Mouse (Mus musculus): ENCODE measurements around the gene 4933427D14Rik. TPM values are rescaled to one million over a fixed set of nuclear protein-coding genes. Genes with fewer than 3 reads are reported as not detected.
A peak's percentile ranks its signal among the peaks of the same experiment; 100 is the strongest.

4933427D14Rik gene
- total RNA-seq (2022), result 1 to 10 TPM; 1.0 to 2.6 (median 1.6) TPM

DNA sequence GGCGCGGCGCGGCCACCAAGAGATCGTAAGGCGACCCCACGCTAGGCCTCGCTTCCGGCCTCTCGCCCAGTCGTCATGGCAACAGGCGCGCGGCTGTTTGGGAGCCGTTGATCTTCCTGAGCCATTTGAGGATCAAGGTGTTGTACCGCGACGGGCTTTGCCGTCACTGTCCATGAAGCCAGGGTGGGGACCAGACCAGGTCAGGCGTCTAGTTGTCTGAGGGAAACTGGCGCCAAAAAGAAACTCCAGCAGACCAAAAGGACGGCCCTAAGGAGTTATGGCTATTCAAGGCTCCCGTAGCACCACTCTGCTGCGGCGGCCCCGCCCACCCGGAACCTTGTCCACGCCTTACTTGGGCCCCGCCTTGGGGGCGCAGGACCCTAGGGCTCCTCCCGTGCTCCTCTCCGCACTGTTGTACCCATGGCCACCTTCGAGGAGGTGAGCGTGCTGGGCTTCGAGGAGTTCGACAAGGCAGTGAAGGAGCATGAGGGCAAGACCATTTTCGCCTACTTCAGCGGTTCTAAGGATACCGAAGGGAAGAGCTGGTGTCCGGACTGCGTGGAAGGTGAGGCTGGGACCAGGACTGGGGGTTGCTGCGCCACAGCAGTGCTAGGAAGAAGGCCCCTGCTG, at the start of gene 4933427D14Rik, which contains the start of gene Txndc17:
4933427D14Rik (minus strand) TSS at position 256 of the 630 bp plus-strand sequence.
Txndc17 (plus strand) TSS at position 344 of the 630 bp plus-strand sequence.
- DNase-seq (ENCODE audit: low spot score in 2 of 2), result peak; percentile 72 to 73

DNA sequence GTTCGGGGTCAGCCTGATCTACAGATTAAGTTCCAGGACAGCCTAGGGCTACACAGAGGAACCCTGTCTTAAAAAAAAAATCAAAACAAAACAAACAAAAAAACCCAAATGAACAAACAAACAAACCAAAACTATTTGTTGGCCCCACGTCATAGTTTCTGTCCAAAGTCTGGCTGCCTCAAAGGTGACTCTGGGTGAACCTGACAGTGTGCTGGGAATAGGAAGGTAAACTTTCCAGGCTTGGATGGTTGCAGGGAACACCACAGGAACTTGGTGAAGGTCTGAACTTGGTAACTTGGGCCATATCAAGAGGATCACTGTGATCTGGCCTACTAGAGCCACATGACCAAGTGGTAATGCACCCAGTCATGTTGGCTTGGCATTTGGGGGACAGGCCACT, 49.2 kb upstream of the 4933427D14Rik start:
- no peak for DNase-seq (ENCODE audit: low spot score in 2 of 2)

DNA sequence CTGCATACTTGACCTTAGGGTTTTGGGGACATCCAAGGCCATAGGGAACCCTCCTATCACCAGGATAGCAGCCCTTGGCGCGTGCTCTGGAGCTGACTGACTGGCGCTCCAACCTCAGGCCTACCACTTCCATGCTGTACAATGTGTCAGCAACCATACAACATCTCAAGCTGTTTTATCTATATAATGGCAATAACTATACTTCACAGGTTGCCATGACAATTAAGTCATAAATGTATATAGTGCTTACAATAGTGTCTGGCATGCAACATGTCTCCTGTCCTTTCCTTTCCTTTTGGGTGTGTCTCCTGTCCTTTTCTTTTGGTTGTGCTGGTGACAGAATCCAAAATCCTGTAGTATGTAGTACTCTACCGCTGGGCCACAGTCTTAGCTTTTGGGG, 48.4 kb upstream of the 4933427D14Rik start:
- no peak for DNase-seq (ENCODE audit: low spot score in 2 of 2)

DNA sequence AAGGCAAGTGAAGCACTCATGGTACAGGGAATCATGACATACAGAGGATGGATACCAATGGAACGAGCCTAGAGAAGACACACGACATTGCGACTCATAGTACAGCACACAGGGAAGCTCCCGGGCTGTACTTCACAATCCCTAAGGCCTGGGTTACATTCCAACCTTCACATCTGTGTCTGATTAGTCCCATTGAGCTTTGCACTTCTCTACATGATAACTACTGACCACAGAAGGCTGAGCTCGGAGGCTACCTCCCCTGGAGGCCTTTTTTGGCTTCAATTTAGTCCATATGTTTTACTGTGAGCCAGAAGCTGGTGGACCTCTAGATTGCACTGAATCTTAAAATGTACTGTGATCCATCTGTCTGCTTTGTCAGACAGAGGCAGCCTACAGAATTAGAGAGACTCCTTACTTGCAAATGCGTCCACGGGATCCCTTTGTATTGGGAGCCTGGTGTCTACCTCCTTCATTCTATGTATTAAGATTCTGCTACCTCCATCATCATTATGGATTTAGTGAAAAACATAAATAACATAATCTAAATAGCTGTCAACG, 38.0 kb upstream of the 4933427D14Rik start:
- DNase-seq (ENCODE audit: low spot score in 2 of 2), result no peak

DNA sequence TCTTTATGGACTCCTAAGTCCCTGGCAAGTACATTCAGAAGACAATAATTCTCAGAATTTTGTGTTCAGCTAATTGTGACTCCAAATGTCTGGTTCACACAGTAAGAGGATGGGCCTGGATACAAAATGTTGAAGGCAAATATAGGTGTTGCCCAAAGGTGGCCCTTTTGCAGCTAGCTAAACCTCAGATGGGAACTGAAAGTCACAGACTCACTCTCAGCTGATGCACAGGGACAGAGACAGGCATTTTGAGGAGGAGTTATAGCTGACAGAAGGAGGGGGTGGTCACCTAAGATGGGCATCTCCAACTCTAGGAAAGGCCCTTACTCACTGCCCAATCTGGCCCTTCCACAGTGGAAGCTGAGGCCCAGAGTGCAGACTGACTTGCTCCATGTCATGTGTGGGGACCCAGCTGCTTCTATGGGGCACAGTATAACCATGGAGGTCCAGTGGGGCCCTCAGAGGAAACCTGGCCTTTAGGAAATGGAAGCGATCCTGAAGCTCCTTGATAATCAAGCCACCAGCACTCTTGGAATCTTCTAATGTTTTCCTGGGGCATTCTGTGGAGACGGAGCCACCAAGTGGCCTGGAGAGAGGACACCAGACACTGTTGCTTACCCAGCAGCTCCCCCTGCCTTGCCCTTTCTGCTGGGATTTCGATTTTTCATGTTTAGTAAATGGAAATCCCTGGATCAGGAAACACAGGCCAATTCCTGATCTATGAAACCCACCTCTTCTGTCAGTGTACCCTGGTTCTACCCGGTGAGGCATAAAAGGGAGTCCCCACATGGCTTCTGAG, 33.0 kb upstream of the 4933427D14Rik start:
- no peak for DNase-seq (ENCODE audit: low spot score in 2 of 2)

DNA sequence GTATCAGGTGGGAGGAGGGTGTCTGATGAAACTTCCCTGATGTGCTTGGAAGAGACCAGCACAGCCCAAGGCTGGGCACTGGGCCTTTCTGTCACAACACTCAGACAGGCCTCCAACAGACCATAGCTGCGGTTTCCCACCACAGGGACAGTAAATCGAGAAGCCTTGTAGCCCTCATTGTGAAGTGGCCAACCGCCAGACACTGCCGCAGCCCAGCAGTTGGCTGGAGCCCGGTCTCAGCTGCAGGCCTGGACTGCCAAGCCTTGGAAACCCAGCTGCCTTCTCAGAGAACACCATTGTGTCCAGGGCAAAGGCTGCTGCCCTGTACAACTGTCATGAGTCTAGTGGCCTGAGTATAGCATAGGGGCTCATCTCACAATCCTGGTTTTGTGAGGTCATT, 26.8 kb upstream of the 4933427D14Rik start:
- DNase-seq (ENCODE audit: low spot score in 2 of 2), result peak in 1 of 2 experiments; percentile 33

DNA sequence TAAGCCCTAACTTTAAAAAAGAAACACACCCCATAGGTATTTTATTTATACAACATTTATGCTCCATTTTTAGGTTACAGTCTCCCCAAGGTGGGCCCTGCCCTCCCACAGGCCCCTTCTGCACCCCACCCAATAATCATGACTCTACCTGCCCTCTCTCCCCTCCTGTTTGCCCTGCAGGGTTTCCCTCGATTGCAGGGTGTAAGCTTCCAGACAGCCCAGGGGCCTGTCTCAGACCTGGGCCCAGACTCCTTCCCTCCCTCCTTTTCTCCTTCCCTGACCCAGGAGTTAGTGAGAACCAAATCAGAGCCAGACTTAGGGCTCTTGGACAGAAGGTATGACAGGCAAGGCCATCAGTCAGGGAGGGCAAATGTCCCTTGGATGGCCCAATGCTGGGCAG, 25.7 kb upstream of the 4933427D14Rik start:
- no peak for DNase-seq (ENCODE audit: low spot score in 2 of 2)

DNA sequence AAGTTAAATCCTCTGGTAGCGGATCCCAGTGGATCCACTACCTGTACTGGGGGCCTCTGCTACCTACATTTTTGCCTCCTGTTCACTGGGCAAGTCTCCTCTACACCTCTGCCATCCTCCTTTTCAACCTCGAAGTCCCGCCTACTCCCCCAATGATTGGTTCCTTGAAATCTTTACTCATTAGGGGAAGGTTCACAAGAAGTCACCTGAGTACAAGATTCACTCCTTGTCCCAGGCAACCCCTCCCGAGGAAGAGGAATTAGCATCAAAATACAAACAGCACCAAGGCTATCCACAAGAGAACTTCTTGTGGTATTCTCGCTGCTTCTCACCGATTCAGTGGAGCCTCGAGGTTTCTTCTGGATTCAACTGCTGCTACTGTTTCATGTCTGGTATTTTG, 24.8 kb upstream of the 4933427D14Rik start:
- no peak for DNase-seq (ENCODE audit: low spot score in 2 of 2)

DNA sequence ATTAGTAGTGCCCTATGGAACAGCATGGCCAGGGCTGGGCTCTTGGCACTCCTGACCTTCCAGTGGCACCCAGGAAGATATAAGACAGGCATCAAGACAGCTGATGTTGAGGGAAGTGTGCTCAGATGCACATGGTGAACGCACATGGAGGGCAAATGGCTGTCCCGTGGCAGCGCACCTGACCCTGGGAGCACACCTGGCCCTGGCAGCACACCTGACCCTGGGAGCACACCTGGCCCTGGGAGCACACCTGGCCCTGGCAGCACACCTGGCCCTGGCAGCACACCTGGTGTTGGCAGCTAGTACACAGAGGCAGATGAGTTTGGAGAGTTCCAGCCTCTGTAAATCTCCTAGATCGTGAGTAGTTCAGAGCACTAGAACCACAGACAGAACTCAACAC, 21.3 kb upstream of the 4933427D14Rik start:
- no peak for DNase-seq (ENCODE audit: low spot score in 2 of 2)

DNA sequence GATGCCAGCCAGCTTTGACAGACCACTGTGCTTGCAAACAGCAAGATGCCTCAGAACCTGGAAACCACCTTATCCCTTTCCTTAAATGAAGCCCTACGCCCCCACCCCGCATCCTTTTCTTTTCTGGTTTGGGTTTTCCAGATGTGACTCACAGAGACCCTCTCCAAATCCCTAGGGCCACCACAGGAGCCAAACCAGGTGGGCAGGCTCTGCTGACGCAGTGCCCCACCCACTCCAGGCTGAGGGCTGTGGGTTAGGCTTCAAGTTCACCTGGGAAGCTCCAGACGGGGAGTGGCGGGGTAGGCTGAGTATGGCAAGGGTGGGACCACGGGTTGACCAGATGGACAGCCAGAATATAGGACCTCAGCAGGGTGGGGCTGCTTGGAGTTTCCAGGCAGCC, 19.6 kb upstream of the 4933427D14Rik start:
- no peak for DNase-seq (ENCODE audit: low spot score in 2 of 2)

DNA sequence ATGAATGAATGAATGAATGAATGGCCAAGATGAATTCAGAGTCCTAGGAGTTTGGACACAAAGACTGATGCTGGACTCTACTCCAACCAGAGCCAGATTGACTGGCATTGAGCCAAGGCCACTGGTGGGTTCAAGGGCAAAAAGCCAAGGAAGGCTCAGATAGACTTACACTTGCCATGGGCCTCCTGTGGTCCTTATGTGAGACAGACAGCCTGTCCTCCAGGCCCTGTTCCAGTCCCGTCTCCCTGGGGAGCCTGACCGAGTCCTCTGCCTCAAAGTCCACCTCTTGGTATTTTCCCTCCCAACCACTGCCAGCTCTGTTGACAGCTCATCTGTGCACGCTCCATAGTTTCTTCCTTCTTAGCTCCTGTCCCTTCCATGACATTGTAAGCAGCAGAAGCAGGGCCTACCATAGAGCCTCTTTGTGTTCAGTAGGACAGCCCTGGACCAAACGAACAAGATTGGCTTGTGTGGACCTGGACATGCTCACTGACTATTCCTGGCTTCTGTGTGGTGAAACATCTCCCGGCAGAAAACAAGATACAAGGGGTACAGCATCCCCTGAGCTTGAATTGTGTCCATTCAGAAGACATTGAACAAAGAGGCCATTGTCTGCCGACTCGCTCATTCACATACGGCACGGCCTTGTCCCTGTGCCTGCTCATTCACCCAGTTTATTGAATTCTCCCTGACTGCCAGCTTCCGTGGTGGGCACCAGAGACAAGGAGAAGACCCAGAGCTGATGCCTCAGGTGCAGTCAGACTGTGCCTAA, 18.9 kb upstream of the 4933427D14Rik start:
- no peak for DNase-seq (ENCODE audit: low spot score in 2 of 2)

DNA sequence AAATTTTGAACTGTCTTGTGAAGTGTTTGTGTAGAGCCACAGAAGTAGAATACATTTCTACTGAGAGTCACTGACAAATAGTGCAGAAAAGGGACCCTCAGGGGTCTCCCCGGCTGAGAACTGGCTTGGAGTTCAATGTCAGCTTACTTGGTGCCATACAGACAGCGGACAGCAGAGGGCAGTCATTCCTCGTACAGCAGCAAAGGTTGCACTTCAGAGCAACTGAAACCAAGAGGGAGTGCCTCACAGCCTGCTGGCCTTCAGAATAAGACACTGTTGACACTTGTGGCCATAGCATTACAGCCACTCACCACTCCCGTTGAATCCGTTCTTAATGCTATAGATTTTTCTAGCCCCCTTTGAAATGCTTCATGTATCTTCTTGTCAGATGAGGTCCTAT, 17.6 kb upstream of the 4933427D14Rik start:
- DNase-seq (ENCODE audit: low spot score in 2 of 2), result peak; percentile 54 to 60

DNA sequence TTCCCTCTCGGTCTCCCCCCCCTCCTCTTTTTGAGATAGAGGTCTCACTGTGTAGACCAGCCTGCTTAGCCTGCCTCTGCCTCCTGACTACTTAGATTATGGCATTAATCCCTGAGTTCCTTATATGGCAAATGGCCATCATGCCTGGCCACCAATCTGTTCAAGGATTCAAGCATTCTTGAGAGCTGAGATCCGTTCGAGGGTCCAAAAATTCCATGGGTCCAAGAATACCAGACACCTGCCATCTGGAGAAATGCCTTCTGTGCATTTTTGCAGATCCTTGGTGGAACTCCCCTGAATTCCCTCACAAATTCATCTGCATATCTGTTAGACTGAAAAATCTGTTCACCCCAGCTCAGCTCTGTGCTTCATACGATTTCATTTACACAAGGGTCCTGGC, 16.2 kb upstream of the 4933427D14Rik start:
- DNase-seq (ENCODE audit: low spot score in 2 of 2), result no peak

DNA sequence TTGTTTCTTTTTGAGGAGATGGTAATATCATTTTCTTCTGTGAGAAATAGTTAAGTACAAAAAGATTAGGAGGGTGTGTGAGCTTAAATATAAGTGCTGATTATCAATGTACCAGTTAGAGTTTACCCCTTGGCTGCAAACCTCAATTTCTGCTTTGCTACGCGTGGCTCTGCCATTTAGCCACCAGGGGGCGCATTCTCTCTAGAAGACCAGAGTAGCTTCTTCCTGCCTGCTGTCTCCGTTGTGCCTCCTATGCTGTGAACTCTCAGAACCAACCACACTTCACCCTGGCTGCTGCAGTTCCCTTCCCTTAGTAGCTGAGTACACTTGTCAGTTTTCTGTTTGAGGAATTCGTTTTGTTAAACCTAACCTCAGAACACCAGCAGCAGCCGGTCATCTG, 14.0 kb upstream of the 4933427D14Rik start:
- DNase-seq (ENCODE audit: low spot score in 2 of 2), result peak; percentile 35 to 36

DNA sequence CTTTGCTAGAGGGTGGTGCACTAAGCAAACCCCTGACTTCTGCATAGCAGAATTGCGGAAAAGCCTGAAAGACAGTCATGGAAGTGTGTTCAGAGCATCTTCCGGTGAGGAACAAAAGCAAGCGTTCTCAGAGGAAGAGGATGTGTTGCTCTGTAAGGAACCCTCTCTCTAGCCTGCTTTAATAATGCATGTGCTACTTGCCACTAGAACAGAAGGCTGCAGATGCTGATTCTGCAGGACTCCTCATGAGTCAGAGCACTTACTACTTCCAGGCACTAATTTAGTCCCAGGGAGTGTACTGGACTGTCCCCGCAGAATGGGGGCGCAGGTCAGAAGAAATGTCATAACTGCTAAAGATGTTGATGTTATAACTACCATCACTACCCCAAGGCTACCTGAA, 9.9 kb upstream of the 4933427D14Rik start:
- no peak for DNase-seq (ENCODE audit: low spot score in 2 of 2)

DNA sequence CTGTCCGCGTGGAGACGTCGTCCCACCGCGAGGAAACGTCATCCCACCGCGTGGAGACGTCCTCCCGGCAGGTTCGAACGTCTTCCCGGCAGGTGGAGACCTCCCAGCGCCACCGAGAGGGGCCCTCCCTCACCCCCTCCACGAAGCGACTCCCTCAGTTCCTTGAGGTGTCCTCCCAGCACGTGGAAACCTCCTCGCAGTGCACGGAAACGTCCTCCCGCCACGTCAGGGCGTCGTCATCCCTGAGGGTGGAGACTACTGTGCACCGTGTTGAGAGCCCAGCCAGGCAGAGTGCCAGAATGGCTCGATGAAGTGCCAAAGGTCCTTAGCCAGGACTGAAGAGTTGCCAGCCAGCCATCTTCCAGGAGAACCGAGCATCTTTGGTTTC, 8.1 kb upstream of the 4933427D14Rik start, which contains the start of gene Med31:
Med31 (minus strand) TSS at position 183 of the 388 bp plus-strand sequence.
- peak; percentile 62 to 77 for DNase-seq (ENCODE audit: low spot score in 2 of 2)

DNA sequence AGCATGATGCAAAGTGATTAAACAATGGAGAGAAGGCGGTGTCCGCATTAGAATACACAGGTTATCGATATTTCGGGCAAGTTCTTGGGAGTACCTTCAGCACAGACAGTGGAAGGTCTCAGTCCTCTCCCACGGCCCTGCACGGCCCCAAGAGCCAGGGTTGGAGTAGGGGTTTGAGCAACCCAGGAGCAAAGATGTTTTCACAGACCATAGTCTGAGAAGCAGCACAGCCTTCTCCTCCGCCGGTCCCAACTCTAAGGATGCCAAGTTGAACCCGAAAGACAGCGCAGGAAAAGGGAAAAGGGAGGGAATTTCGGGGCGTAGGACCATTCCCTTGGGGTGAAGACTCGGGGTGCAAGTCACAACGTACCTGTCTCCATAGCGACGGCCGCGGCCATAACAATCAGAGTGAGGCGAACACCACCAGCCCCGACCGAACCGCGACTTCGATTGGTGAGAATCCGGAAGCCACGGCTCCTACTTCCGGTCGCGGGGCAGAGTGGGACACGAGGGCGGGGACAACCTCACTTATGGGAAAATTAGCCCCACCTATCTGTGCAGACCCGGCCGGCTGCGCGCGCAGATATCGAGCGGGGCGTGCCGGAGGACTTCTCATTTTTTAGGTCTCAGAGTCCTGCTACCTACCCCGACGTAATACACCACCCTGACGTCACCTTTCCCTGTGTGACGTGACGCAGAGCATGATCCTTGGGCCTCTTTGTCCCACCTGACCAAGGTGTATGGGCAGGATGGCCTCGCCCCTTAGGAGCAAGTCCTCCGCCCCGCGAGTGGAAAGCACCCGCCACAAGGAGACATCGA, 7.5 kb upstream of the 4933427D14Rik start:
- DNase-seq (ENCODE audit: low spot score in 2 of 2), result peak; percentile 85 to 90

DNA sequence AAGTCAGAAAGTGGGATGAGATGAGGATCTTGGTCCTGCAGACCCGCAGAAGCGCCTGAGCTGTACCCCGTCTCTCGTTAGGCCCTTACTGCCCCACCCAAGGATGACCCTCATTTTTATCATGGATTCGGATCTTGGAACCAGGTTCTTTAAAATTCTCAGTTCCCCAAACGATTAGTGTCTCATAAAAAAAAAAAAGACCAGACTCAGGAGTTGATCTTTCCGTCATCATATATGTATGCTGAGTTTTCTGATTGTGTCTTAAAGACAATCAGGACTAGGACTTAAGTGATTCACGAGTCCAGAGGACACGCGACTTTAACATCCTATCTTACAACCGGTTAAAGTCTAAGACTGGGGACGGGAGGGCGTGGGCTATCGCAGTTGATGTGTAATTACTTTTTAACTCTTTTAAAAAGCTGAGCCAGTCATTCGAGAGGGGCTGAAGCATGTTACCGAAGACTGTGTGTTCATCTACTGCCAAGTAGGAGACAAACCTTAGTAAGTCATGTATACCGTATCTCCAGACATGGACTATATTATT, 647 bp upstream of the 4933427D14Rik start:
- no peak for DNase-seq (ENCODE audit: low spot score in 2 of 2)

DNA sequence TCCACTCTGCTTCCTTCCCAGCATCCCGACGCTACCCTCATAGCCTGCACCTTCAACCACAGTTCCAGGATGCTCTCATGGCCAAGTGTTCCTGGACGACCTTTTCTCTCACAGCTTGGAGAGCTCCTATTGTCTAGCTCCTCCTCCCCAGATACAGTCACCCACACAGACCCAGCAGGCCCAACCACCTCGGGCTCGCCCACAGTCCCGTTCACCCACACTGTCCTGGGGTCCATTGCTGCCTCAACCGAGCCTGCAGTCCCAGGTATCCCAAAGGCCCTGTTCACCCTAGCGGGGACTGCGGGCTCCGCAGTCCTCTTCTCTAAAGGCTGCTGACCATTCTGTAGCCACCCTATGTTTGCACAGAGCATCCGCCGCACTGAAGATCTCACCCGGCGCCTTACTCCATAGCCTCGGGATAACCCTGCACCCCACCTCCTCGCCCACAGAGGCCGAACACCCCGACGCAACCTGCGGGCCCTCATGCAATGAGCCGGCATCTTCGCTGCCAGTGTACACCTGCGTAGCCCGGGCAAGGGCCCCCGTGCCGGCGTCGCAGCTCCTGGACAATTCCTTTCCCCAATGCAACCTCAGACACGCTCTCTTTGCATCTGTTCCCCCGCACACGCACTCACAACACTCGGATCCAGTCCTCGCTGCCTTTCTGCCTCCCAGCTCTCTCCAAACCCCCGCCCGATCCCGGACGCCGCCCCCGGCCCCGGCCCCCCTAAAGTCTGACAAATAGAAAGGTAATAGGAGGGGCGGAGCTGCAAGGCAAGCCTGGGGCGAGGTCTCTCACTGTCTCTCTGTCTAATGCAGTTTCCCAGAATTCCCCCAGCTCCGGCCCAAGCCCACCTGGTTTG, 687 bp downstream of the 4933427D14Rik start, which contains the start of gene Gm43951:
Gm43951 (minus strand) TSS at position 500 of the 863 bp plus-strand sequence.
- DNase-seq (ENCODE audit: low spot score in 2 of 2), result no peak

All from gastrocnemius, adult 8-10 months (tissue).